Mouse (Mus musculus) layer of hippocampus, adult 18-20 months (tissue): ENCODE data around the gene Jmjd4. TPM values are rescaled to one million over a fixed set of nuclear protein-coding genes. Genes with fewer than 3 reads are reported as not detected.

Experiments used
- DNase-seq, 2 experiments: peaks; one replicate each; pipeline ENCODE4 v3.0.0; 2022; ENCODE audit warnings: low spot score in 2 of 2
- total RNA-seq, 2 experiments: library from RNA; stranded (reverse); gene quantifications; 2 replicates each; pipeline ENCODE4 v1.2.3; 2021

The Jmjd4 gene
- total RNA-seq, 2 experiments from 2014 or later, result 24.9 TPM

DNA sequence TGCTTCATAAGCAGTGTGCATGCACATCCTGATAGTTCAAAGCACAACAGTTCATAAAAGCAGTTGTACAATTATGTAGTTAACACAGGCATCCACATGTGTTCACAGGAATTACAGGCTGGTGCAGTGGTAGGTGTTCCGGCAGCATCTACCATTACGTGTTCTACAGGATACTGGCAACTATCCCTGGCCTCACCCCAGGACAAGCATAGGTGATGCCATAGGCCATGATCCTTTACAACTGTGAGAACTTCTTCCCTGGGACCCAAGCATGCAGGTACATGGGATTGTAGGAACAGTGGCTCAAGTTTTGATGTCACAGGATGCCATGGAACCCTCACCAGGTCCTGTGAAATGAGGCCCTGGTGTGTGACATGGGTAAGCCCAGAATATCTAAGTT lies 10.6 kb downstream of the Jmjd4 start:
- DNase-seq, result no peak

DNA sequence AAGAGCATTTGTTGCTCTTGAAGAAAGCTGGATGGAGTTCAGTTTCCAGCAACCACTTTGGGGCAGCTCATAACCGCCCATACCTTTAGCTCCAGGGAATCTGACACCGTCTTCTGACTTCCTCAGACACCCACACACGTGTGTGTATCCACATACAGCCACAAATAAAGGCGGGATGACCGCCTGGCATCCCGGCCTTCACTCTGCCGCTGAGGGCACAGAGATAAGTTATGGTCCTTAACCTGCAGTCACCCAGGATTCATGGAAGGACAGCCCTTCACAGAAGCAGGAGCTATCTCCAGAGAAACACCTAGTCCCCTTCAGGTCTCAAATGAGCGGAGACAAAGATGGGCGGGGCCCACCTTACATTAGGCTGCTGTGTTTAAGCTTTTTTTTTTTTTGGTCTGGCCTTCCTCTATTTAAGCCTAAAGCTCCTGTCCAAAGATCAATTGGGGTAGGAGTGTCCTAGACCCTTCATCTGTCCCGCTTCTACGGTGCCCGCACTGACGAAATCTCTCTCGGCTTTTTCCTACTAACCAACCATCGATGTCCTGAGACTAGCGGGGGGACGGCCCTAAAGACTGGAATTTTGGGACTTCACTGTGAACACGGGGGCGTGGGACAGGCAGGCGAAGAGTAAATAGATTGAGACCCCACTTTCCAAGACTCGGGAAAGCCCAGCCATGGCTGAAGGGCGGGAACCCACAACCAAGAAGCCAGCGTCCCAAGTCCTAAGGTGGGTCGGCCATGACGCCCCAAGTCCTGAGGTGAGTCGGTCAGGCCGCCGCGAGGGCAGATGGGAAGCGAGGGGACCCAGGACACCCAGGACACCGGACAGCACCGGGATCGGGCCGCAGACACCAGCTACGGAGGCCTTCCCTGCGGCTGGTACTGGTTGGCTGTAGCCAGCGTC lies 21.8 kb downstream of the Jmjd4 start:
- DNase-seq, result no peak

DNA sequence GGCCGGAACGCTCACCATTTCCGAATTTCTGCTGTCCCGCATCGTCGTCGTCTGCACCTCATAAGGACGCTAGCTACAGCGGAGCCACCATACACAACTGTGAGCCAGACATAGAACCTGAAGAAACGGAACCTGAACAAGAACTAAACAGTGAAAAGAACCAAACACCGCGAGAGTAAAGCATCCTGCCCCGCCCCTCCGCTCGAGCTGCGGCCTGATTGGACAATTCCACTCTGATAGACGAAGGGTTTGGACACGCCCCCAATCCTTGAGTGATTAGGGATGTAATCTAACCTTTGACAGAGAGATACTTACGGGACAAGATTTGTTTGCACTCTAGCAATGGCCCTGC lies 22.5 kb downstream of the Jmjd4 start, which contains the start of gene Zfp867:
Gene Zfp867, minus strand, starts transcription at position 149 of the 352 bp plus-strand sequence.
- DNase-seq, result peak; percentile 73 to 92

DNA sequence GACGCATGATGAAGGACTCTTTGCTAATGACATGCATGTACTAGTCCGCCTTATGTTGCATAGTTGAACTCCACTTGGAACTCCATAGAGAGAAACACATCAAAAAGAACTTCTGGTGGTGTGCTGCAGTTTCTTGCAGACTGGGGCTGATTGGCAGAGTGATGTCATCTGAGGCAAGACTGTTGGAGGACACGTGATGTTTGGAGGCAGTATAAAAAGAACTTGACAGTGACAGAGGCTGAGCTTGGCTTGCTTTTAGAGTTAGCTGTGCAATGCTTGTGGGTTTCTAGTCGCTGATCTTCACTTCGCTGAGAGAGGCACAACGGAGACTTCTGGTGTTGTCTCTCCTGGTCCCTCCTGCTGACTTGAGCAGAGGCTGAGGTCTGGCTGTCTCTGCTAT lies 27.4 kb downstream of the Jmjd4 start:
- no peak for DNase-seq

DNA sequence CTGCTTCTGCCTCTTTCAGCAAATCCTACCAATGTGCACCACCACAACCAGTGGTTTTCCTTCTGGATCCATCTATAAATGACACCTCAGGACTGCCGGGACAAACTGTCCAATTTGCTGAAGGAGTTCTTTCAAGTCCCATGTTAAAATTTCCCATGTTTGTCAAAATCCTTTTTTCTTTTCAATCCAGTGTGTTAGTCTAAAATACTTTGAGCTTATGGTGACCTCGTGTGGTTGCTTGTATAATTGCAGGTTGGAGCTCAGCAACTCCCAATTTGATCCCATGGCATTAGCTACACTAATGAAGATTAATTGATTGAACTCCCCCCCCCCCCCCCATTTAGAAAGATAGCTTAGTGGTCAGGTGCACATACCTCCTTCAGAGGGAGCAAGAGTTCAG lies 33.4 kb downstream of the Jmjd4 start:
- peak; percentile 23 to 77 for DNase-seq

DNA sequence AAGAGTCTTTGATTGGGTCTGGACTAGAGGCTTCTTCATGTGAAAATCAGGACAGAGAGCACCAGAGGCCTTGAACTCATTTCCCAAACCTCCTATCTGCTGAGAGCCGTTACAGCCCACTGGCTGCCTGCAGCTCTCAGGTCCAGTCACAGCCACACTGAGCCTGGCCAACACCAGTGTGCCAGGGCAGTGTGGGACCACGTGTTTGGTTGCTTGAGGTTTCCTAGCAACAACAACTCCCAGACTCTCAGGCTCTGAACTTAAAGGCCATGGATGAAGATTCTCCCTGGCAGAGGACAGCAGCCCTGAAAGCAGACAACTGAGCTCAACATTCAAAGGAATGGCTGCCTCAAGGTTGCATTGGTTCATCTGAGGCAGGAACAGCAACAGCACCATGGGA lies 35.8 kb downstream of the Jmjd4 start:
- DNase-seq, result no peak

DNA sequence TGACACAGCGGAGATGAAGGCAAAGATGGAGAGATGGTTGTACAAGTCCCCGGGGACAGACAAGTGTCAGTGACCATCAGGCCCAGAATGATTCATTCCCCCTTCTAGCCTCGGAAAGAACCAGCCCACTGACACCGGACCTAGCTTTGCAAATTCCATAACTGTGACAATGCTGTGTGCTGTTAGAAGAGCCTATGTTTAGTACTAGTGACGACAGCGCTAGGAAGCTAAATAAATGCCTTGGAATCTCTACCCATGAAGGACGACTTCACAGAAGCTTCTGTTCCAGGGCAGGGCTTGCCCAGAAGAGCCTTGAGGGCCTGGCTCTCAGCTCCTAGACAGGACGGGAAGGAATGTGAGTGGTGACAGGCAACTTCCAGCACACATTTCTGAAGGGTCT lies 36.4 kb downstream of the Jmjd4 start:
- DNase-seq, result no peak

DNA sequence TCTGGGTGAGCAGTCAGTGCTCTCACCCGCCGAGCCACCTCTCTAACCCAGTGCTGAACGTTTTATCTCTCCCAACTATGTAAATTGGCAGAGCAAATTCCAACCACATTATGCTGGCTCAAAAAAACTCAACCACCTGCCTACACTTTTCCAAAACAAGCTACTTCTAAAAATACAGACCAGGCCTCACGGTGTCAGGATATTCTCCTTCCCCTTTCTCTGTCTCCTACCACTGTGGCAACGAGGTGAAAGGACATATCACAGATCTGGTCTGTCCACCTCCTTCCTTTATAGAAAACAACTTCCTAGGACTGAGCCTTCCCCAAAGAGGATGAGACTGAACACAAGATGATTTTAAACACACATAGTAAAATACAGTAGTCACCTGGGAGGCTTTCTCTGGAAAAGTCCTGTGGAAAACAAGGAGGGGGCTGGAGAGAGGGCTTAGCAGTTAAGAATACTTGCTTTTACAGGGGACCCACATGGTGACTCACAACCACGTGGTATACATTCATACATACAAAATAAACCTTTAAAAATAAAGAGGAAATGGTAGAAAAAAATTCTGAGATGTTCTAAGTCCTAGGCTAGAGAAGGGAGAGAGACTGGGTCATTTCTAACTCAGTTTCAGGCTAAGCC lies 46.9 kb downstream of the Jmjd4 start:
- DNase-seq, result no peak

DNA sequence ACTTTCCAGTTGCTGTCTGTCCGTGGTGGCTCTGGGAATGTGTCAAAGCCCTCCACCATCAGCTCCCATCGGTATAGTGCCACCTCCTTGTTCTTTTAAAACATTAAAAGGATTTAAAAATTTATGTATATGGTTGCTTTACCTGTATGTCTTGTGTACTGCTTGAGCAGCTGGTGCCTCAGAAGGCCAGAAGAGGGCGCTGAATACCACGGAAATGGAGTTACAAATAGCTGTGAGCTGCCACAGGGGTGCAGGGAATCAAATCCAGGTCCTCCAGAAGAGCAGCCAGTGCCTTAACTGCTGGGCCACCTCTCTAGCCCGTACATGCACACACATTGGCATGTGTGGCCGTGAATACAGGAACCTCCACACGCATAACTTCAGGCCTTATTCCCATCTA lies 47.9 kb downstream of the Jmjd4 start:
- no peak for DNase-seq

DNA sequence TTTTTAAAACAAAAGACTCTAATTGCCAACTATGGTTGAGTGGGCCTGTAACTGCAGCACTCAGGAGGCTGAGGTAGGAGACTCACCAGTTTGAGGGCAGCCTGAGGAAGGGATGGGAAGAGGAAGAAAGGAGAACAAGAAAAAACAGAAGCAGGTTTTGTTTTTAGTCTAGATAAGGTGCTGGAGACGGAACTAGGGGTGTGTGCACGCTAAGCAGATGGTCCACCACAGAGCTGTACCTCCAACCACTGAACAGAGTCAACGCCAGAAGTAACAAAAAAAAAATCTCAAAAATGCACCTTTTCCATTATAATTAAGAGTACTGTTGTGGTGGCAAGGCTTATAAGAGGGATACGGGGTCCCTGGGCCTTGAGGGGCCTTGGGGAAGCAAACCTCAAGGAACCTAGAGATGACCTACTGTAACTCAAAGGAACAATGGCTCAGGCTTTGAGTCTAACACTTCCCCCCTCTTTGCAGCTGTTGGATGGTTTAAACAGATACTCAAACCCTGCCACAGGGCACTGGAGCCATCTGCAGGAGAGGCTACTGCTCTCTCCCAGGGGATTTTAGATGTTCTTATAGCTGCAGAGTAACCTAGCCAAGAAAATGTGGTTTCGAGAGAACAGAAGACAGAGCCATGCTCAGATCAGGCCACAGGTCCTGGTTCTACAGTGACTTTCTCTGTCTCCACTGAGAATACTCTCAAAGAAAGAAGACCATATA lies 52.3 kb downstream of the Jmjd4 start:
- no peak for DNase-seq

DNA sequence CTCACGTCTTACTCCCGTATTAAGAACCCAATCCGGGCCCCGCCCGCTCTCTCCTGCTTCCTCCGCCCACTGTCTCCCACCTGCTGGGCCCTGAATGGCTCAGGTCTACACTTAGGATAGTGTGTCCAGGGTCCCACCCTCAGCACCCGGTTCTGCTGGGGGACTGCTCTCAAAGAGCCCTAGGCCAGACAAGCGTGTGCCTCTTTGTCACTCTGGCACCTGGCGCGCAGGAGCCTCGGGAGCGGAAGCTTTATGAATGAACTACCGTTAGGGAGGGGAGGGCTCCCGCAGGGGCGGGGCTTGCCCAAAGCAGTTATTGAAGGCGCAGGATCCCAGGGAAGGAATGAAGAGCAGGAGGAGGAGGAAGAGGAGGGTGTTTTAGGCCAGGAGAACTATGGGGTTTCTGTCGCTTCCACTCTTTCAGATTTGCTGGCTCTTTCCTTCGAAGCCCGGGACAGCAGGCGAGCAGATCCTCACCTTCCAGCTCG lies 55.5 kb downstream of the Jmjd4 start:
- peak; percentile 55 to 56 for DNase-seq

DNA sequence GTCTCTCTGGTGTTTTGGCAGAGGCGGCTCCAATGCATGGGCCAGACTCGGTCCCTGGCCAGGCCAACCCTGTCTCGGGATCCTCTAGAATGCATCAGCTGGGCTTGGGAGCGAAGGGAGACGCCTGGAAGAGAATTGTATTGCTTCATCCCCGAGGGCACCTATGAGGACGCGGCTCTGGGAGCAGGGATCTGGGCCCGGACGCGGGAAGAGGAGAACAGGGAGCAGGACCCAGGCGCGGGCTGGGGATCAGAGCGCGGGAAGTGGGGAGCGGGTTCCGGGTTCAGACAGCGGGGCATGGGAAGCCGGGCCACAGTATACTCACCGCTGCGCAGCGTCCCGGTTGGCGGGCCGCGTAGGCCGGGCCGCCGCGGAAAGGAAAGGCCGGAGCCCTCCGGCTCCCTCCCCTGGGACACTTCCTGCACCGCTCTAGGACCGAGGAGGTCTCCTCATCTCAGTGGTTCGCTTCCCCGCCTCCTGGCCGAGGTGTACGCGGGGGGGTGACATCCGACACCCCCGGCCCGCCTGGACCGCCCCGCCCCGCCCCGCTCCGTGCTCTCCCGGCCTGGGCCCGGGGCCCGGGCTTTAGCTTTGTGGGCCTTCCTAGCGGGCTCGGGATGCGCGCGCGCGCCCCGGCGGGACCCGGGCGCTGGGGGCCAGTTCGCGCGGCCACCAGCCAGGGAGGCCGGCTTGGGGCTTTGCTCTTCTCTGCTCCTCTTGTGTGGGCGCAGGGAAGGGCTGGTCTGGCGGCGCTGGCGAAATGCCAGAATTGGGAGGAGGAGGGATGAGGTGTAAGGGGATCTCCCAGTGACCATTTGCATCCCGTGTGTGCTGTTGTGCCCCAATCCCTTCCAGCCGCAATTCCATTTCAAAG lies 56.2 kb downstream of the Jmjd4 start:
- DNase-seq, result peak; percentile 51 to 67

DNA sequence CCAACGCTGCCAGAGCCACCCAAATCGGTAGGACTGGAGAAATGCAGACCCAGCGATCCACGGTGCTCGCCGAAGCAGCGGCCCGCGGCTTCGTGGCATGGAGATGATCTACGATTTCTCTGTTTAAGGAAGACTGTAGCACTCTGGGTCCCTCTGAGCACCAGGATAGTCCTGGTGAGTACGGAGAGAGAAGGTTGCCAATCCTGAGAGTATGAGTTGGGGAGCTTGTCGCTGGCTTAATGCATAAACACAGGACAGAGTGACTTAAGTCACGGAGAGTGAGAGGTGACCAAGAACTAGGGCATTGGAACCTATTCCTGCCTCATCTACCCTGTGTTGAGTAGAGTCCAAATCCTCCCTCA lies 56.8 kb downstream of the Jmjd4 start:
- DNase-seq, result no peak

Other genes starting within 250 kb of the Jmjd4 start
- 10 to 100 TPM; 35.9 to 42.8 TPM for gene Mrpl55, start 247.6 kb upstream of the Jmjd4 start, total RNA-seq
- 10 to 100 TPM; 26.6 to 27.3 TPM for gene 2310033P09Rik, start 241.7 kb upstream of the Jmjd4 start, total RNA-seq
- gene Arf1, start 221.8 kb upstream of the Jmjd4 start, total RNA-seq, result 100 to 1,000 TPM; 512 to 556 TPM
- under 1 TPM in 1 of 2 experiments, not detected in 1; 0.25 TPM for gene Wnt3a, start 159.3 kb upstream of the Jmjd4 start, total RNA-seq
- gene Wnt9a, start 143.1 kb upstream of the Jmjd4 start, total RNA-seq, result 1 to 10 TPM; 3.5 to 4.1 TPM
- gene Prss38, start 74.4 kb upstream of the Jmjd4 start, total RNA-seq, result not detected
- gene Snap47, start 1.1 kb downstream of the Jmjd4 start, total RNA-seq, result 100 to 1,000 TPM; 359 to 367 TPM
- 1 to 10 TPM; 2.4 to 2.5 TPM for gene Zfp867, start 22.4 kb downstream of the Jmjd4 start, total RNA-seq
- 1 to 10 TPM; 6.5 to 6.6 TPM for gene Zkscan17, start 76.7 kb downstream of the Jmjd4 start, total RNA-seq
- under 1 TPM; 0.79 to 0.92 TPM for gene Nlrp3, start 91.5 kb downstream of the Jmjd4 start, total RNA-seq
- gene Olfr222, start 126.2 kb downstream of the Jmjd4 start, total RNA-seq, result not detected
- gene Olfr223, start 143.2 kb downstream of the Jmjd4 start, total RNA-seq, result not detected
- gene Mprip, start 211.3 kb downstream of the Jmjd4 start, total RNA-seq, result 100 to 1,000 TPM; 283 to 287 TPM